Mouse (Mus musculus): ENCODE data around the gene Tmed6. TPM values are rescaled to one million over a fixed set of nuclear protein-coding genes. Genes with fewer than 3 reads are reported as not detected.

Tmed6 gene
- polyA plus RNA-seq, 1 experiment from 2014 or later: 1.3 TPM

DNA sequence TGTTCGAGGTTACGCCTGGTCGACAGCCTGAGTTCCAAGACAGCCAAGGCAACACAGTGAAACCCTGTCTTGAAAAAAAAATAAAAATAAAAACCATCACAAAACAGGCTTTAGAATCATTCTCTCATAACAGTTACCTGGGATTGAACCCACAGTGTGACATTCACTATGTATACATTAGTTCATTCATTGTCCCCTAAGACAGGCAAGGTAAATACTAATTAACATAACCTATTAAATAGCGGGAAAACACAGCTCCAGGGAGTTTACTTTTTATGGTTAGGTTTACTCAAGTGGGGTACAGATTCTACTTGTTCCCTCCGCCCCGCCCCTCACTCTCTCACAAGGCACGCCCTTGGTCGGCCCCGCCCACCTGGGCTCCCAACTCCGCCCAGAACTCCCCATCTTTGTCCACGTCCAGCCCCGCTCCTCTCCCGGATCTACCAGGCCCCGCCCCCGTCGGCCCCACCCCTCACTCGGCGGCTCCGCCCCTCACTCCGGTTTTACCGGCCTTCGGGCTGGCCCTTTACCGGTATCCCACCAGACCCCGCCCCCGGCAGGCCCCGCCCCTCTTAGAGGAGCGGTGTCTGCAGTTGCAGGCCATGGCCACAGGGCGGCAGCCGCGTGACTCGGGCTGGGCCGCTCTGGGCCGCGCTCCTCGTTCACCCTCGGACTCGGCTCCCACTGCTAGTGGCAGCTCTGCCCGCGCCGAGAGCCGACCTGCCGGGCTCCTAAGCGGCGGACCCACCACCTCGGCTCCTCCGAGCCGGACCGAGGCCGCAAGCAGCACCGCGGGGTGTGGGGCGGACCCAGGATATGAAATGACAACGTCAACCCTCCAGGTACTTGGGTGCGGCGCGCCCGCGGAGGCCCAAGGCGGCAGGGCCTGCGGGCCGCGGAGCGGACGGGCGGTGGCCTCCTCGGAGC, 34.5 kb downstream of the Tmed6 start, which contains the start of gene Vps4a:
Gene Vps4a (plus strand): TSS at position 573 of the 927 bp plus-strand sequence.
- ATAC-seq (ENCODE audit: borderline replicate concordance, extremely low read depth, low FRiP score, low TSS enrichment): peak; percentile 94
- H3K4me2 ChIP-seq: peak within 1 kb of the TSS; percentile 79
- no peaks in the 10 kb centered on the region for H3K27me3 ChIP-seq
- WGBS: 4% methylated on average over 64 of the region's 66 CpGs
- H3K36me3 ChIP-seq: no peaks in the 10 kb centered on the region
- H3K9ac ChIP-seq: peak within 1 kb of the TSS; percentile 94
- H3K27ac ChIP-seq: peak within 1 kb of the TSS; percentile 83
- no peaks in the 10 kb centered on the region for H3K9me3 ChIP-seq
- peak within 1 kb of the TSS; percentile 88 for H3K4me3 ChIP-seq
- H3K4me1 ChIP-seq: peaks cover 16% of the 10 kb centered on the region

DNA sequence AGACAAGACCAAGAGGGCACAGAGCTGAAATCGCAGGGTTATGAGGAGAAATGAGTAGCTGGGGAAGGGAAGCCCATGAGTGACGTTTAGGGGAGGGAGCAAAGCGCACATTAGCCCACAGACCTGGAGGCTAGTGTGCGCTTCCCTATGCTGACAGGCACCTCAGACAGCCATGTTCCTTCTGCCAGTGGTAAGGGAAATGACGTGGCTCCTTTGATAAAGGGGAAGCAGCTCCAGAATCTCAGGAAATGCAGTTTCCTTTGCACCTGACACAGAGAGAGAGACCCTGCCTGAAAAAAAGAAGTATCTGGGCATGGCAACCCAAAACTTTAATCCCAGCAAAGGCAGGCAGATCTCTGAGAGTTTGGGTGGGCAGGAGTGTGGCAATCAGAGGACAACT, 35.4 kb downstream of the Tmed6 start:
- WGBS: 70% methylated on average over 5 of the region's 5 CpGs
- Histone ChIP-seq H3K27ac (0 out of 2 replicates have a peak overlapping the region, but pooled peaks have one; percentile 2), H3K36me3 (no peaks in the 10 kb centered on the region), H3K9ac (no peak overlapping the region), H3K4me3 (no peak overlapping the region), H3K4me2 (no peak overlapping the region), H3K27me3 (no peaks in the 10 kb centered on the region), H3K9me3 (no peaks in the 10 kb centered on the region), H3K4me1 (peaks cover 16% of the 10 kb centered on the region)
- no peak for ATAC-seq (ENCODE audit: borderline replicate concordance, extremely low read depth, low FRiP score, low TSS enrichment)

DNA sequence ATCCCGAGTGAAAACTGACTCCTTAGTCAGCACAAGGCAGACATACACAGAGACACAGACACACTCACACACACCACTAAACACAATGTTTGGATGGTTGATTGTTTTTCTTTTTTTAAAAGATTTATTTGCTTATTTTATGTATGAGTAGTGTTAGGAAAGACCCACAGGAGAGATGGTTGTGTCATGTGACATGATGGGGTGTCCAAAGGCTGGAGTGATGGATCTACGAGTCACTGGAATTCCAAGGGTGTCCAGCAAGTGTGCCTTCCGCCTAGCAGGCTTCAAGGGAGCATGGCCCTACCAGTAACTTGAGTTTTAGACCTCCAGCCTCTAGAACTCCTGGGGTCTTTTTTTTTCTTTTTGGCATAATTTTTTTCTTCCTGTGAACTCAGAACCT, 36.1 kb downstream of the Tmed6 start:
- H3K27me3 ChIP-seq: no peaks in the 10 kb centered on the region
- H3K27ac ChIP-seq: no peak overlapping the region
- no peak overlapping the region for H3K4me3 ChIP-seq
- no peak overlapping the region for H3K9ac ChIP-seq
- peaks cover 16% of the 10 kb centered on the region for H3K4me1 ChIP-seq
- no peaks in the 10 kb centered on the region for H3K36me3 ChIP-seq
- H3K9me3 ChIP-seq: no peaks in the 10 kb centered on the region
- WGBS: 52% methylated on average over 3 of the region's 3 CpGs
- ATAC-seq (ENCODE audit: borderline replicate concordance, extremely low read depth, low FRiP score, low TSS enrichment): no peak
- H3K4me2 ChIP-seq: no peak overlapping the region

DNA sequence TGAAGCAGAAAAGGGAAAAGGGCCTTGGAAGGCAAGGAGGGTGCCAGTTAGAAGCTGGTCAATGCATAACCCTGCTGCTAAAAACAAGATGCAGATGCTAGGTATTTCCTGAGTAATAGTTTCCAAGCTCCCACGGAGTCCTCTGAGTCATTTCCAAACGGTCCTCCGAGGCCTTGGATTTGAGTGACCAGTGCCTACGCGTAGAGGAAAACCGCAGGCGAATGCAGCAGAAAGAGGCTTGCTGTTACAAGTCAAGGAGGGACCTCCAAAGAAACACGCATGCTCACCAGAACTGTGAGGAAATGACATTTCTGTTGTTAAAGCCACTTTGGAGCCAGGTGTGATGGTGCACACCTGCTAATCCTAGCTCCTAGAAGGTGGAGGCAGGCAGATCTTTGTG, 42.0 kb downstream of the Tmed6 start:
- Histone ChIP-seq H3K4me2 (no peak overlapping the region), H3K4me3 (no peak overlapping the region), H3K36me3 (no peaks in the 10 kb centered on the region), H3K9me3 (no peaks in the 10 kb centered on the region), H3K27ac (no peak overlapping the region), H3K9ac (no peak overlapping the region), H3K4me1 (no peaks in the 10 kb centered on the region), H3K27me3 (no peaks in the 10 kb centered on the region)
- 88% methylated on average over 8 of the region's 8 CpGs for WGBS
- ATAC-seq (ENCODE audit: borderline replicate concordance, extremely low read depth, low FRiP score, low TSS enrichment): no peak

DNA sequence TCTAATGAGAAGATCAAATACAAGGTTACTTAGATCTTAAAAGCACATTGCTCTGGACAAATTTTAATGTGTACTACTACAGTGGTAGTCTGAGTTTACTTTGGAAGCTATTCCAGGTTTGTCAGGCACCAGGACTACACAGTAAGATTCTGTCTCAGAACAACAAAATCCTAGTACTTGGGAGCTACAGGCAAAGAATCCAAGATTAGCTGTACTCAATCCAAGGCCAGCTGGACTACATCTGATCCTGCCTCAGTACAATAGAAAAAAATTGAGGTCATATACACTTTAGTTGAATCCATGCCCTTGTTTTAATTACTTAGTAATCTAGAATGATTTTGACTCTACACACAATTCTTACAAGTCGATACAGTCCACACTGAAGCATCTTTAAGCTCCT, 50.5 kb downstream of the Tmed6 start:
- Histone ChIP-seq H3K36me3 (peaks cover 31% of the 10 kb centered on the region), H3K9ac (no peak overlapping the region), H3K9me3 (no peaks in the 10 kb centered on the region), H3K27me3 (no peaks in the 10 kb centered on the region), H3K4me3 (no peak overlapping the region), H3K27ac (no peak overlapping the region; the same call in 1 of the 2 replicates), H3K4me2 (no peak overlapping the region), H3K4me1 (no peaks in the 10 kb centered on the region)
- WGBS: 65% methylated on average over 1 of the region's 1 CpGs
- no peak for ATAC-seq (ENCODE audit: borderline replicate concordance, extremely low read depth, low FRiP score, low TSS enrichment)

DNA sequence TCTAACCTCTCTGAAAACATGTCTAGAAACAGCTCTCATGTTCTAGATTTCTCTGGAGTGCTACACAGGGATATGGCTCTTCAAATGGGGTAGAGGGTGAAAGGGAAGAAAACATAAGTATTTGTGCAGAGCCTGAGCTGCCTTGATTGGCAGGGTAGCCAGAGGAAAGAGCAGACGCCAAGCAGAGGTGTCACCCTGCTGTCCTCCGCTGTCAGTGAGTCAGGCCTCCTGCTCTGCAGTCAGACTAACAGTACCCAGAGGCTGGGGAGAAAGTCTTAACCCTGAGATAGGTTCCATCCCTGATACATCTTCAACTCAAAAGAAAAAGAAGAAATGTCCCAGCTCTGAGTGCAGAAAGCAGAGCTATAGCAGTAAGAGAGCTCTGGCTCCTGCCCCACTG, 52.8 kb downstream of the Tmed6 start:
- no peaks in the 10 kb centered on the region for H3K9me3 ChIP-seq
- H3K4me2 ChIP-seq: no peak overlapping the region
- H3K36me3 ChIP-seq: peaks cover 34% of the 10 kb centered on the region
- H3K27ac ChIP-seq: no peak overlapping the region
- no peaks in the 10 kb centered on the region for H3K27me3 ChIP-seq
- no peak overlapping the region for H3K9ac ChIP-seq
- H3K4me3 ChIP-seq: no peak overlapping the region
- WGBS: 73% methylated on average over 2 of the region's 2 CpGs
- no peaks in the 10 kb centered on the region for H3K4me1 ChIP-seq
- no peak for ATAC-seq (ENCODE audit: borderline replicate concordance, extremely low read depth, low FRiP score, low TSS enrichment)

Small RNA genes within 50 kb of the gene (microRNA-seq; reads per million reads assigned to microRNA genes)
- not detected for gene Mir7075

Other genes with a start within 250 kb of the Tmed6 start
- 0.15 and 0.23 TPM in 2 replicates for gene Has3, start 195.4 kb downstream of the Tmed6 start, polyA plus RNA-seq (2015; fragmentation: Nextera tagmentation; extraction: Ambion mirVana)
- 66.5 and 68.6 TPM in 2 replicates for gene Utp4, start 172.0 kb downstream of the Tmed6 start, polyA plus RNA-seq (2015; fragmentation: Nextera tagmentation; extraction: Ambion mirVana)
- gene Sntb2, start 129.9 kb downstream of the Tmed6 start, polyA plus RNA-seq (2015; fragmentation: Nextera tagmentation; extraction: Ambion mirVana): 17.2 and 17.8 TPM in 2 replicates
- gene Vps4a, start 34.4 kb downstream of the Tmed6 start, polyA plus RNA-seq (2015; fragmentation: Nextera tagmentation; extraction: Ambion mirVana): 65.7 and 68.9 TPM in 2 replicates
- 46.9 and 50.3 TPM in 2 replicates for gene Pdf, start 17.0 kb downstream of the Tmed6 start, polyA plus RNA-seq (2015; fragmentation: Nextera tagmentation; extraction: Ambion mirVana)
- gene Cog8, start 9.0 kb downstream of the Tmed6 start, polyA plus RNA-seq (2015; fragmentation: Nextera tagmentation; extraction: Ambion mirVana): 36.1 and 40.1 TPM in 2 replicates
- gene Nip7, start 8.8 kb downstream of the Tmed6 start, polyA plus RNA-seq (2015; fragmentation: Nextera tagmentation; extraction: Ambion mirVana): 79.9 and 81.0 TPM in 2 replicates
- gene Terf2, start 30.9 kb upstream of the Tmed6 start, polyA plus RNA-seq (2015; fragmentation: Nextera tagmentation; extraction: Ambion mirVana): 16.4 and 17.0 TPM in 2 replicates
- 87.3 and 88.3 TPM in 2 replicates for gene Cyb5b, start 85.0 kb upstream of the Tmed6 start, polyA plus RNA-seq (2015; fragmentation: Nextera tagmentation; extraction: Ambion mirVana)
- gene Nfat5, start 227.8 kb upstream of the Tmed6 start, polyA plus RNA-seq (2015; fragmentation: Nextera tagmentation; extraction: Ambion mirVana): 9.2 and 12.5 TPM in 2 replicates

All from lung, embryonic 15.5 days (tissue).